Mouse (Mus musculus): ENCODE measurements at regions not wholly inside any gene's neighbourhood (a gene's known extent, or its start where the extent isn't known, plus 50 kb on each side); places are given as distances from the start of the nearest gene placed in this dataset. TPM values are rescaled to one million over a fixed set of nuclear protein-coding genes. Genes with fewer than 3 reads are reported as not detected.

GRCm38 (mm10) chr19:17892615-17893014 is 55.2 kb upstream of the Pcsk5 start:
- Histone ChIP-seq H3K4me3 (ENCODE audit: low read depth, low read length) (no peak overlapping the region), H3K27ac (ENCODE audit: low read depth, low read length) (no peak overlapping the region), H3K27me3 (replicated peaks; ENCODE audit: control insufficient read depth, insufficient read depth, low read length) (no peaks in the 10 kb centered on the region), H3K36me3 (ENCODE audit: control insufficient read depth, insufficient read depth) (no peaks in the 10 kb centered on the region), H3K4me1 (replicated peaks; ENCODE audit: control insufficient read depth, insufficient read depth, low read length) (no peaks in the 10 kb centered on the region), H3K4me2 (replicated peaks; ENCODE audit: low read depth) (no peak overlapping the region), H3K9ac (ENCODE audit: low read depth, low read length) (no peak overlapping the region), H3K9me3 (ENCODE audit: control insufficient read depth) (no peaks in the 10 kb centered on the region)
- no peak for TF ChIP-seq CTCF (IDR thresholded peaks at IDR 0.05; ENCODE audit: low read depth)
- ATAC-seq = no peak

Small RNAs in the stretch of these regions (microRNA-seq; reads per million reads assigned to microRNA genes)
- not detected for gene Gm23061
